Mouse (Mus musculus) thymus, postnatal 14 days (tissue): ENCODE data around the gene Klhl35.
"Not testable (repeated sequence)": the region's sequence is repeated elsewhere in the genome, so short reads cannot be mapped to it uniquely, and the experiment has no call there.

Source experiments
- DNase-seq: peaks from one replicate; pipeline ENCODE4 v3.0.0; 2021

The Klhl35 gene

GRCm38 (mm10) chr7:99501148-99501547 is 35.3 kb downstream of the Klhl35 start:
- no peak for DNase-seq

DNA sequence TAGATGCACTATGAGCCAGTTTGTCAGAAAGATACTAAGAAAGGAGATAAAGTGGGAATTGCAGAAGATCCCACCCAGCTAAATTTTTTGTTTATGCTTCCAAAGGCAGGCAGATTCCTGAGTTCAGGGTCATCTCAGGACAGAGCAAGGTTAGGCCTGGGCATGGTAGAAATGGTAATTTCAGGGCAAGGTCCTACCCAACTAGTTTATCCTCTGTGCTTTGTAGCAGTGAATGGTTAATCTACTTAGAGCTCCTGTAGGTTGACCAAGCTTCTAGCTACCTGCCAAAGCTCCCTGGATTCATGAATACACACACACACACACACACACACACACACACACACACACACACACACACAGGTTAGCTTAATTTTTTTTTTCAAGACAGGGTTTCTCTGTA is 38.8 kb downstream of the Klhl35 start:
- DNase-seq: no peak

DNA sequence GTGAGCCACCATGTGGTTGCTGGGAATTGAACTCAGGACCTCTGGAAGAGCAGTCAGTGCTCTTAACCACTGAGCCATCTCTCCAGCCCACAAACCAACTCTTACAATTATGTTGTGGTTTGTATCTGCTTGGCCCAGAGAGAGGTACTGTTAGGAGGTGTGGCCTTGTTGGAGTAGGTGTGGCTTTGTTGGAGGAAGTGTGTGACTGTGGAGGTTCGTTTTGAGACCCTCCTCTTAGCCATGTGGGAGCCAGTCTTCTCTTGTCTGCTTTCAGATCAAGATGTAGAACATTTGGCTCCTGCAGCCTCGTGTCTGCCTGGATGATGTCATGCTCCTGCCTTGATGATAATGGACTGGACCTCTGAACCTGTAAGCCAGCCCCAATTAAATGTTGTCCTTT is 42.4 kb downstream of the Klhl35 start:
- DNase-seq: not testable (repeated sequence)

- no peak for DNase-seq
These were observed 44.3 kb downstream of the Klhl35 start for GRCm38 (mm10) chr7:99510087-99510501.

- no peak for DNase-seq
These were observed 50.4 kb downstream of the Klhl35 start for GRCm38 (mm10) chr7:99516092-99516813.

DNA sequence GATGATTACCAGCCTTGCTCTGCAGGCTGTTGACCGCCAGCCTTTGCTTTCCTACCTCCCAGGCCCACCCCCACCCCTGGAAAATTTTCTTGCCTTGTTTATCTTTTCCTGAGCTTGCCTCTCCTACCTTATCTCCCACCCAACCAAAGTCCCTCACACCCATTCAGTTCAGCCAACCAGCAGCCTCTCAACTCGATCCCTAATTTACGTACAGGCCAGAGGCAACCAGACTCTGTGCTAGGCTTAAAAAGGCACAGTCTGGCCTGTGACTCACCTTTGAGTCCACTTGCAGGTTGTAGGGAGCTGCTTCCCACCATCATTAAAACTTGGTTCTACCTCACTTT is 51.0 kb downstream of the Klhl35 start:
- no peak for DNase-seq

GRCm38 (mm10) chr7:99518954-99519644 is 53.3 kb downstream of the Klhl35 start:
- no peak for DNase-seq

DNA sequence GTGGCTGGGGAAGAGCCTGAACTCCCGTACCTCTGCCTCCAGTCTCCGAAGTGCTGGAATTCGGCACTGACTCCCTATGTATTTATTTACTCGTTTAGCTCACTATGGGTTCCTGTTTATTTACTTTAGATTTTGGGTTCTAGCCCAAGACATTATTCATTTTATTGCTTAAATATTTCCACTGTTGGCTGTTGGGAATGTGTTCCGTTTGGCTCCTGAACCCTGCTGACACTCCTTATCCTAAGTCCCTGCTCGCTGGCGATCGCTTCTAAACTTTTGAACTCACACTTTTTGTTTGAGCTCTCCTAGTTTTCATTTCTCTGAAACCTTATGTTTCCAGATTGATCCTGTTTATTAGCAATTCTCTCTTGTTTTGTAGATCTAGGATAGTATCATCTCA is 57.3 kb downstream of the Klhl35 start:
- no peak for DNase-seq
